ENCODE assay signal across 22 mouse cellular contexts in the genomic region with DNA sequence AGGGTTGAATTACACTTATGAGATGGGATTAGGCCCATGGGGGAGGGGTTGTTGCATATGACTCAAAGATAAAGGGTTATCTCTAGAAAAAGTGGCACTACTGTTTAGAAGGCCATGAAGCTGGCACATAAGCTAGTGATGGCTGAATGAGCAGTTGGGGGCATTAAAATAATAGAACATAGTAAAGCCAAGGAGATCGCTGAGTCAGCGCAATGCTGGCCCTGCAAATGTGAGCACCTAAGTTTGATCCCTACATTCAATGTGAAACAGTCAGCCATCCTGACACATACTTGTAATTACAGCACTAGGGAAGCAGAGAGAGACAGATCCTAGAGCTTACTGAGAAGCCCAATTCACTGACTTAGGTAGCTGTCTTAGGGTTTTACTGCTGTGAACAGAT.
DNase-seq lines count a peak whose midpoint lies in the region; ATAC-seq and TF ChIP-seq lines count a peak whose summit lies in the region.
"Had no signal": no experiment of that assay in that cellular context is flagged by ENCODE, and none has a peak within 500 bp of the region (broad histone marks: within the 10 kb centered on the region; RNA-seq: fewer than 3 reads in every experiment).

No protein-coding gene starts in this region.

- H3K4me1 ChIP-seq in midbrain, embryonic 11.5 days (ENCODE audit: control insufficient read depth, insufficient read depth, low read length), result no peaks in the 10 kb centered on the region
- no peaks in the 10 kb centered on the region for H3K4me1 ChIP-seq in midbrain, postnatal 0 days (ENCODE audit: insufficient read depth, low read length)
- H3K4me1 ChIP-seq in CH12.LX (ENCODE audit: control insufficient read depth in 1 of 2, insufficient read depth in 2 of 2) (no peaks in the 10 kb centered on the region), ES-E14 (ENCODE audit: control insufficient read depth in 2 of 2, insufficient read depth in 2 of 2, low read length in 2 of 2, poor library complexity in 1 of 2) (no peaks in the 10 kb centered on the region)
- no peaks in the 10 kb centered on the region; the same call in 1 of the 2 replicates for H3K4me1 ChIP-seq in lung, adult 2 months (ENCODE audit: control insufficient read depth, insufficient read depth, low read length)

- TF ChIP-seq EP300 in CH12.LX (IDR thresholded peaks at IDR 0.05; ENCODE audit: low read length), result no peak

- dilution Hi-C loops in CH12.LX (cut with MboI; ENCODE audit: extremely low pct_ligation_motif_present, extremely low pct_unique_long_range_greater_than_20kb, low sequenced_read_pairs), result no loop called here

- WGBS in midbrain, embryonic 11.5 days, result 96% methylated on average over 2 of the region's 2 CpGs
- 97% methylated on average over 2 of the region's 2 CpGs for WGBS in midbrain, postnatal 0 days
- WGBS in lung, adult 2 months, result 91% methylated on average over 2 of the region's 2 CpGs

- no peak for TF ChIP-seq RAD21 in CH12.LX (IDR thresholded peaks at IDR 0.05; ENCODE audit: low read depth, low read length)

- DNase-seq in midbrain, embryonic 11.5 days (ENCODE audit: low spot score, missing footprints), result peak; percentile 6
- no peak for DNase-seq in midbrain, postnatal 0 days (ENCODE audit: low spot score)
- DNase-seq in CH12.LX (ENCODE audit: extremely low read depth) (no peak), ES-E14 (ENCODE audit: low read depth, low spot score) (no peak)
- DNase-seq in lung, adult 2 months, result no peak
- DNase-seq: adrenal gland, adult 2 months; adrenal gland, adult 8-10 months; adrenal gland, postnatal 10 days; adrenal gland, postnatal 14 days; adrenal gland, postnatal 25 days; adrenal gland, postnatal 36 days; B cell, adult 2 months; cerebellum, adult 11 months; cerebellum, adult 11-12 months; cerebellum, adult 18-20 months; cerebellum, adult 2 months; cerebellum, adult 8-10 months had no signal

- H3K27me3 ChIP-seq in midbrain, embryonic 11.5 days (ENCODE audit: control insufficient read depth, insufficient read depth, low read length), result no peaks in the 10 kb centered on the region
- no peaks in the 10 kb centered on the region for H3K27me3 ChIP-seq in midbrain, postnatal 0 days (ENCODE audit: insufficient read depth, low read length)
- H3K27me3 ChIP-seq in CH12.LX (replicated peaks), result peaks cover 80% of the 10 kb centered on the region

- no peaks in the 10 kb centered on the region for H3K9me3 ChIP-seq in midbrain, embryonic 11.5 days (ENCODE audit: control insufficient read depth, low read length)
- no peaks in the 10 kb centered on the region for H3K9me3 ChIP-seq in midbrain, postnatal 0 days (ENCODE audit: low read length)
- H3K9me3 ChIP-seq in CH12.LX (replicated peaks; ENCODE audit: low read length) (peaks cover 3% of the 10 kb centered on the region), ES-E14 (ENCODE audit: control insufficient read depth, insufficient read depth, low read depth, low read length) (no peaks in the 10 kb centered on the region)

- no peak overlapping the region for H3K4me2 ChIP-seq in midbrain, embryonic 11.5 days
- H3K4me2 ChIP-seq in midbrain, postnatal 0 days (ENCODE audit: low read depth, low read length, poor library complexity, severe bottlenecking), result no peak overlapping the region
- no peak overlapping the region for H3K4me2 ChIP-seq in CH12.LX (ENCODE audit: insufficient read depth, low read depth, poor library complexity, severe bottlenecking)

- H3K4me3 ChIP-seq in midbrain, embryonic 11.5 days (ENCODE audit: low read depth, low read length), result no peak overlapping the region
- no peak overlapping the region for H3K4me3 ChIP-seq in midbrain, postnatal 0 days (ENCODE audit: low read depth, low read length)
- H3K4me3 ChIP-seq in CH12.LX (replicated peaks in 1 of 3; ENCODE audit: low read depth in 2 of 3, low read length in 2 of 3, poor library complexity in 1 of 3) (no peak overlapping the region), ES-E14 (ENCODE audit: insufficient read depth in 1 of 2, low read depth in 1 of 2, low read length in 2 of 2, poor library complexity in 1 of 2, severe bottlenecking in 1 of 2) (no peak overlapping the region)
- no peak overlapping the region for H3K4me3 ChIP-seq in lung, adult 2 months (replicated peaks; ENCODE audit: extremely low read depth, low read depth, low read length)

- no peak for ATAC-seq in midbrain, embryonic 11.5 days (ENCODE audit: low FRiP score)
- ATAC-seq in midbrain, postnatal 0 days (ENCODE audit: low FRiP score), result no peak
- no peak for ATAC-seq in megakaryocyte, adult 5-6 weeks (ENCODE audit: poor library complexity, severe bottlenecking)
- ATAC-seq: activated CD4-positive, CD25-positive, alpha-beta regulatory T cell, adult 4 months; CD4-positive, CD25-positive, alpha-beta regulatory T cell, adult 4 months; Patski had no signal

- in situ Hi-C loops in CH12.LX (cut with MboI; ENCODE audit: low pct_ligation_motif_present, low pct_unique_long_range_greater_than_20kb, low sequenced_read_pairs) (no loop called here), ES-E14 (cut with MboI; ENCODE audit: low sequenced_read_pairs in 2 of 2, unreplicated experiment in 2 of 2) (no loop called here)

- H3K9ac ChIP-seq in midbrain, embryonic 11.5 days (ENCODE audit: low read length), result no peak overlapping the region
- H3K9ac ChIP-seq in midbrain, postnatal 0 days (replicated peaks; ENCODE audit: low read length, poor library complexity, severe bottlenecking), result no peak overlapping the region
- H3K9ac ChIP-seq in CH12.LX (ENCODE audit: insufficient read depth, low read depth) (no peak overlapping the region), ES-E14 (ENCODE audit: insufficient read depth, low read depth, low read length, poor library complexity, severe bottlenecking) (no peak overlapping the region)

- H3K79me2 ChIP-seq in CH12.LX (replicated peaks; ENCODE audit: control insufficient read depth, extremely low read depth, insufficient read depth, poor library complexity, severe bottlenecking), result no peaks in the 10 kb centered on the region

- H3K36me3 ChIP-seq in midbrain, embryonic 11.5 days (ENCODE audit: control insufficient read depth, insufficient read depth, low read length), result no peaks in the 10 kb centered on the region
- H3K36me3 ChIP-seq in midbrain, postnatal 0 days (ENCODE audit: insufficient read depth, low read length), result no peaks in the 10 kb centered on the region
- H3K36me3 ChIP-seq in CH12.LX (replicated peaks in 1 of 2; ENCODE audit: control insufficient read depth in 1 of 2, insufficient read depth in 1 of 2, low read length in 1 of 2) (no peaks in the 10 kb centered on the region), ES-E14 (ENCODE audit: control insufficient read depth, insufficient read depth, low read length, poor library complexity, severe bottlenecking) (no peaks in the 10 kb centered on the region)
- H3K36me3 ChIP-seq: G1E had no signal

- no peak for TF ChIP-seq POLR2A in CH12.LX (IDR thresholded peaks at IDR 0.05; ENCODE audit: low read depth, low read length)
- TF ChIP-seq POLR2A in lung, adult 2 months (IDR thresholded peaks at IDR 0.05; ENCODE audit: borderline replicate concordance, extremely low read depth, low read depth, low read length), result no peak

- no peak overlapping the region for H3K27ac ChIP-seq in midbrain, embryonic 11.5 days (ENCODE audit: low read depth, low read length)
- no peak overlapping the region for H3K27ac ChIP-seq in midbrain, postnatal 0 days (ENCODE audit: low read depth, low read length)
- H3K27ac ChIP-seq in CH12.LX (ENCODE audit: insufficient read depth, low read depth) (no peak overlapping the region), ES-E14 (ENCODE audit: insufficient read depth, low read depth, low read length, poor library complexity, severe bottlenecking) (no peak overlapping the region)

- no peak for TF ChIP-seq CTCF in midbrain, postnatal 0 days (IDR thresholded peaks at IDR 0.05)
- TF ChIP-seq CTCF in CH12.LX (conservative IDR thresholded peaks at IDR 0.05 in 1 of 2, IDR thresholded peaks at IDR 0.05 in 1 of 2; ENCODE audit: low read depth in 2 of 2, low read length in 2 of 2), result no peak
- no peak for TF ChIP-seq CTCF in lung, adult 2 months (IDR thresholded peaks at IDR 0.05; ENCODE audit: insufficient read depth, low read length)

TF ChIP-seq in CH12.LX, 34 proteins besides CTCF, POLR2A, EP300 and RAD21:
- TF ChIP-seq ZNF384 (IDR thresholded peaks at IDR 0.05; ENCODE audit: low read depth, low read length), result no peak
- TF ChIP-seq MAFK (IDR thresholded peaks at IDR 0.05; ENCODE audit: insufficient replicate concordance, low read length), result peak; percentile 92

TF ChIP-seq in ES-E14, 5 proteins besides CTCF, POLR2A, EP300 and RAD21:
- TF ChIP-seq MAFK (IDR thresholded peaks at IDR 0.05; ENCODE audit: insufficient read depth, low read depth, low read length) (peak; percentile 89), ZNF384 (IDR thresholded peaks at IDR 0.05; ENCODE audit: low read depth, low read length) (no peak)
